Mouse (Mus musculus) spleen, postnatal 4 days (tissue): ENCODE measurements around the gene Zbtb8b.
"Not testable (repeated sequence)": the region's sequence is repeated elsewhere in the genome, so short reads cannot be mapped to it uniquely, and the experiment has no call there.

Experiments
- DNase-seq, 2 experiments: peaks; one replicate each; pipeline ENCODE4 v3.0.0; 2022; ENCODE audit warnings: low spot score in 2 of 2

The Zbtb8b gene

GRCm38 (mm10) chr4:129440340-129441063 lies at the start of gene Zbtb8b:
TSS of gene Zbtb8b (minus strand) at chr4:129440853.
- DNase-seq, result no peak

- DNase-seq, result no peak
Observed at GRCm38 (mm10) chr4:129481090-129481489, 40.4 kb upstream of the Zbtb8b start.

GRCm38 (mm10) chr4:129479863-129480262 lies 39.2 kb upstream of the Zbtb8b start:
- DNase-seq, result no peak

- DNase-seq, result no peak
Observed at GRCm38 (mm10) chr4:129476047-129476446, 35.4 kb upstream of the Zbtb8b start.

GRCm38 (mm10) chr4:129464286-129464815 lies 23.7 kb upstream of the Zbtb8b start:
- peak in 1 of 2 experiments; percentile 51 for DNase-seq

DNA sequence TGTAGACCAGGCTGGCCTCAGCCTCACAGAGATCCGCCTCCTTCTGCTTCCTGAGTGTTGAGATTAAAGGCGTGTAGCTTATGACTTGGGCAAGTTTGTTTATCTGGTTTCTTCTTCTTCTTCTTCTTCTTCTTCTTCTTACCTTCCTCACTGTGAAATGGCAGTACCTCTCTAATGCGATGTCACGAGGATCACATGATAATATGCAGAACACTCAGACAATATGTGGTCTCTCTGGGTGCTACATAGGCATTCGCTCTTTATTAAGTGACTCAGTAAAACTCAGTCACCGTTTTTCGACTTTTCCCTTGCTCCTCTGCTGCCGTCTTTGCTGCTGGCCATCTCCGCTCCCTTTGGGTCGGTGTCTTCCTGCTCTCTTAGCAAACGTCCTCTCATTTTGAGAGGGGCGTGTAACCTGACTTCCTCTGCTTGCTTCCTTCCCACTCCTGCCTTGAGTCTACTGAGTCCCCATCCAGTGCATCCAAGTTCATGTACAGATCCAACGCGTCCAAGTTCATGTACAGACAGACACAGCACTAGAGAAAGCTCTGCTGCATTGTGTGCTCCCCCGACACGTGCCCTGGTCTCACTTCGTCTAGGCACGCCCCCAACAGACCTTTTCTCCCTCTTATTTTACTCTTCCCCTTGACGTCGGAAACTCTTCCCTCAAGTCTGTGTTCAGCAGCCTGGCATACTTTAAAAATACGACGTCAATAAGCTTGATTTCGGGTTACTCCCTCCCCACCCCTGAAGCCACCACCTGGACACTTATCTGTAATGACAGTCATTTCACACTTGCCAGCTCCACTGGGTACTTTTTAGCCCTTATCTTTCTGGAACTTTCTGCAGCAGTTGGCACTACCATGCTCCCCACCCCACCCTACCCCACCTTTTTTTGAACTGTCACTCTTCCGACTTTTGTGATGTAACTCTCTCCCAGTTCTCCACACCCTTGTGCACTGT lies 22.7 kb upstream of the Zbtb8b start:
- peak; percentile 71 to 73 for DNase-seq

DNA sequence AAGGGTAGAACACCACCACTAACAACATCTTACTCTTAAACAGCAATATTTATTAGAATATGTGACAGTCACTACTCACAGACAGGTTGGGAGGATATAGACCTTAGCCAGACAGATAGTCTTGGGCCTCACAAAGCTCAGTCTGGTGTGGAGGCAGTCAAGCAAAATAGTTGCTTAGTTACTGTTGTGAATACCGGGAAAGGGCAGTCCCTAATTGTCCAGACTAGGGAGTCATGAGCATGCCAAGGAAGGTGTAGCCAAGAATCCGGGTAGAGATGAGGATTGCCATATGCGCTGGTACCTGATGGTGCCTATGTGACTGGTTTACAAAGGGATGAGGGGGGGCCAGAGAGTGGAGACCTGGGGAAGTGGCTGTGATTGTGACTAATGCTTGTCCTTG lies 21.5 kb upstream of the Zbtb8b start:
- no peak for DNase-seq

- DNase-seq, result peak; percentile 99 to 100
Observed at GRCm38 (mm10) chr4:129461183-129461960, 20.7 kb upstream of the Zbtb8b start, which contains the start of gene Bsdc1. TSS of gene Bsdc1 (plus strand) at chr4:129461581.

DNA sequence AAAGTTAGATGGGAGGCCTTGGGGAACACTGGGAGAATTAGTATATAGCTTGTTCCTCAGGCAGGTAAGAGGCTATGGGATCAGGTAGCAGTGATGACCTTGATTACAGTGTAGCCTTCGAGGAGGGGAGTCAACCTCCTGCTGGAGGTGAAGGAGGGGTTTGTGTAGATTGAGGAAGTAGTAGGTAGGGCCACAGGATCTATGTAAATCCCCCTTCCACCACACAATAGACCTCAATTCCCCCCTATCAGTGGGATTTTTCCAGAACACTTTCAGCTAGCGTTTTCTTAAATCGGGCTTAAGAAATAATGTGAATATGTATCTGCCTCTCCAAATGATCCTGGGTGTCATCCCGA lies 20.2 kb upstream of the Zbtb8b start:
- no peak for DNase-seq

DNA sequence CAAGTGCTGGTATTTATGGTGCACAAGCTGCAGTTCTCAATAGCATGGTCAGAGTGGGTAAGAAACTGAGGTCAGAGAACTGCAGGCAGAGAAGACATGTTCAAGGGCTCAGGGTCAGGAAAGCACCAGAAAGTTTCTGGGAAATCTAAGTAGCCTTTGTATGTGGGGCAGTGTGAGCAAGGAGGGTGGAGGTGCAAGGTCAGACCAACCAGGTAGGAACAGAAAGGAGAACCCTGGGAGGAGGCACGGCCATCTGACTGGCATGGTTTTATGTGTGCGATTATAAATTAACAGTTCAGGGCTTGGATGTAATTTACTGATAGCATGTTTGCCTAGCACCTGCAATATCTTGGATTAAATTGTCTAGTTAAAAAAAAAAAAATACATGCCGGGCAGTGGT lies 19.1 kb upstream of the Zbtb8b start:
- no peak for DNase-seq

GRCm38 (mm10) chr4:129457311-129457710 lies 16.7 kb upstream of the Zbtb8b start:
- DNase-seq, result not testable (repeated sequence)

DNA sequence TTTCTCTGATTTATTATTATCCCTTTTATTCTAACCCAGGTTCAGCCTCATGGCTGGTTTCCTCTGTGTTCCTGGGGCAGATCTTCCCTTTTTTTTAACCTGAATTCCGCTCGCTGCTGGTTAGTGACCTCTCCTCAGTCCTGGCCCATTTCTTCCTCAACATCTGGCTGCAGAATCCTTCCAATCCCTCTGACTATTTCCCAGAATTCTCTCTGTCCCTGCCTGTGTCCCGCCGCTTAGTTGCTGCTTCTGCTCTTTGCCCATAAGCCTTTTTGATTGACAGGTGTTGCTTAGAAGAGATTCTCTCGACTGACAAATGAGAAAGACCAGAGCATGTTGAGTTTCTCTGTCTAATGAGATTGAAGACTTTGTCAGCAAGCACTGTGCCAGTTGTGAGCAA lies 15.5 kb upstream of the Zbtb8b start:
- no peak for DNase-seq

- peak; percentile 60 to 75 for DNase-seq
Observed at GRCm38 (mm10) chr4:129455265-129455664, 14.6 kb upstream of the Zbtb8b start.

- DNase-seq, result no peak
Observed at GRCm38 (mm10) chr4:129451471-129452169, 11.0 kb upstream of the Zbtb8b start.

DNA sequence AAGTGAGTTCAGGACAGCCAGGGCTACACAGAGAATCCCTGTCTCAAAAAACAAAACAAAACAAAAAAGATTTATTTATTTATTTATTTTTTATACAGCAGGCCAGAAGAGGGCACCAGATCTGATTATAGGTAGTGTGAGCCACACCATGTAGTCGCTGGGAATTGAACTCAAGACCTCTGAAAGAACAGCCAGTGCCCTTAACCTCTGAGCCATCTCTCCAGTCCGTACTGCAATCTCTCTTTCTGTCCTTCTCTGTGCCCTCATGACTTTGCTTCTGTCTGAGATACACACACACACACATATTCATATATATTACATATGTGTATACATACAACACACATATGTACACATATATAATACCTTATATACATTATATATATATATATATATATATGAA lies 10.2 kb upstream of the Zbtb8b start:
- no peak for DNase-seq

DNA sequence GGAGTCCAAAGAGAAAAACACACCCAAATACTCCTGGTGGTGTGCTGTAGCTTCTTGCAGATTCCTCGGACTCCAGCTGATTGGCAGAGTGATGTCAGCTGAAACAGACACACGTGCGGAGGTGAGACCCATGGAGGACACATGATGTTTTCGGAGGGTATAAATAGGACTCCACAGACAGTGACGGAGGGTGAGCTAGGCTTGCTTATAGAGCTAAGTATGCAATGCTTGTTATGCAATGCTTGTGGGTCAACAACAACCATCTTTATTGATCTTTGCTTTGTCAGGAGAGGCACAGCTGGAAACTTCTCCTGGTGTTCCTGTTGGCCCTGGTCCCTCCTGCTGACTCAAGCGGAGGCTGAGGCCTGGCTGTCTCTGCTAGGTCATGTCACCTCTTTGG lies 8.1 kb upstream of the Zbtb8b start:
- DNase-seq, result no peak

DNA sequence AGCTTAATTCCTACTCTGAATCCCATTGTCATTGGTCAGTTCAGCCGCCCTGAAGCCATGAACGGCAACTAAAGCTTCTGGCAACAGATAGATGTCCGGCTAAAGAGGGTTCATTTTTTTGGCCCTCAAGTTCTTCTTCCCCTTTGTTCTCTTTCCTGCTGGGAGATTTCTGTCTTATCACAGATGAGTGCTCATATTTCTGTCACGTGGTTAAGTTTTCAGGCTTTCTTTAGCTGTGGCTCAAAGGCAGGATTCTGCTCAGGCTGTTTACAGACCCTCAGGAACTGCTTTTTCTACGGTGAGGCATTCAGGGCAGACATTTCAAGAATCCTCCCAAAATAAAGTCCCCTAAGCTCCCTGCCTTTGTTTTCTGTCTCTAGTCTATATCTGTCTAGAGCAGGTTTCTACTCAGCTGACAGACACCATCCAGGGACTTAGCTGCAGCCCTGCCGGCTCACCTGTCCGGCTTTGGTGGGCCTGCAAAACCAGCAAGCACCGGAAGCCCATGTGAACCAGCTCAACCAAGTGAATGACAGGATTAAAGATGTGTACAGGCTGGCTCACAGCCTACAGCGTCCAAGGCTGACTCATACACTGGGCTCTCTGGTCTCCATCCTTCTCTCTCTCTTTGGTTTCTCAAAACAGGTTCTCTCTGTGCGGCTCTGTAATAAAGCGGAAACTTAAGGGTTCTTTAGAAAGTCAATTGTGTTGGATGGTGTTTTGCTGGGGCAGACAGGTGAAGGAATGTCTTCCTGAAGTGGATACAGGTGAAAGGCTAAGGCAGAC lies 7.3 kb upstream of the Zbtb8b start:
- DNase-seq, result no peak

GRCm38 (mm10) chr4:129447360-129447759 lies 6.7 kb upstream of the Zbtb8b start:
- DNase-seq, result no peak

DNA sequence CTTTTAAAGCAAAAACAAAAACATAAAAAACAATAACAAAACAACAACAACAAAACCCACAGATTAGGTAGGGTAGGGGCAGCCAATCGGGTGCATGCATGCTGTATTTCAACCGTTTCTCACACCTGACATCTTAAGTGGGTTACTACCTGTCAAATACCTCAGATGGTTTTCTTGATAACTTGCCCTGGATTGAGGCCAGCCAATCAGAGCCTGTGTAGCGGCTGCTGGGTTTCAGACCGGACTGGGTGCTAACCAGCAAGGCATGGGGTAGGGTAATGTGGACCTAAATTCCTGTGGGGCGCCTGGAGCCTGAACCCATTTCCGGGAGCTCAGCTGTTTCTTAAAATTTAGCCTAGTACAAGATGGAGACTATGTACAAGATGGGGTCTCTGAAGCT lies 492 bp upstream of the Zbtb8b start:
- no peak for DNase-seq

DNA sequence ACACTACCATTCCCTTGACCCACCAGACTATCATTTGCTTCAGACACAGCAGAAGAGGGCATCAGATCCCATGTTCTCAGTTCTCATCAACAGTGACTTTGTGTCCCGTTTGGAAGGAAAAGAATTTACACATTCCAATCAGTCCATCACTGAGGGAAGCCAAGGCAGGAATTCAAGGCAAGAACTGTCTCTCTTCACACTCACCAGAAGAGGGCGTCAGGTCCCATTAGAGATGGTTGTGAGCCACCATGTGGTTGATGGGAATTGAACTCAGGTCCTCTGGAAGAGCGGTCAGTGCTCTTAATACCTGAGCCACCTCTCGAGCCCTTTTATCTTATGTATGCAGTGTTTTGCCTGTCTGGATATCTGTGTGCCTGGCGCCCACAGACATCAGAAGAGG lies 22.3 kb downstream of the Zbtb8b start:
- DNase-seq, result no peak
